Mouse (Mus musculus): ENCODE results near the gene Spaar.

Gene Spaar

DNA sequence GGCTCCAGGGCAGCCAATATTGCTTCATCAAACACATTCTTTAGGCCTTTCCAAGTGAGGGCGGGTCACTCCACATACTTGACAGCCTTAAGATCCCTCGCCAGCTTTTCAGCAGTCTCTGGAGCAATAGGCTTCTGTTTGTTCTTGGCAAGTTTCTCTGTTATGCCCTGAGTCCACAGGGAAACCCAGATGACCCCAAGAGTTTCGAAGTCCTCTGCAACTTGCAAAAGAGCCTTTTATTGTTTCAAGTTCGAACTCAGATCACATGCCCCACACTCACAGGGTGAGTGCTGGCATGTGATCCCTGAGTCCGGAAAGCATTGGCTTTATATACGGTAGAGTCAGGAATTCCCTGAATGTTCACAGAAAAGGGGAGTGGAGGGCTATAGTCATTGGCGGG lies 69.1 kb downstream of the Spaar start:
- DNase-seq (ENCODE audit: low spot score in 2 of 2), result no peak
